Mouse (Mus musculus) bone marrow macrophage, adult 2 months (primary cell): ENCODE measurements around the gene Slc4a4.

ENCODE experiments used
- CTCF ChIP-seq: IDR thresholded peaks from 2 replicates; pipeline ENCODE4 v1.5.1; 2012; ENCODE audit warnings: low read depth, mild to moderate bottlenecking, low read length, moderate library complexity
- POLR2A ChIP-seq: IDR thresholded peaks from 2 replicates; pipeline ENCODE4 v1.6.1; 2012; ENCODE audit warnings: mild to moderate bottlenecking, low read depth, low read length, borderline replicate concordance

GRCm38 (mm10) chr5:89120881-89121280, 234.3 kb downstream of the Slc4a4 start:
- TF ChIP-seq CTCF: no peak
- no peak for TF ChIP-seq POLR2A
